Mouse (Mus musculus) E14TG2a.4 (cell line): Measurements from ENCODE around the gene Dpp6.

Experiments
- CTCF ChIP-seq: conservative IDR thresholded peaks from 2 replicates; pipeline ENCODE4 v1.5.1; 2014; ENCODE audit warnings: low read length
- POU5F1 ChIP-seq: IDR thresholded peaks from 2 replicates; pipeline ENCODE4 v1.6.1; 2014; ENCODE audit warnings: low read length, borderline replicate concordance

- TF ChIP-seq CTCF (no peak), POU5F1 (no peak)
Measured at GRCm38 (mm10) chr5:27206213-27206612, 389.2 kb downstream of the Dpp6 start.
